Mouse (Mus musculus) liver, embryonic 13.5 days (tissue): ENCODE data around the gene Vmn1r26. TPM values are rescaled to one million over a fixed set of nuclear protein-coding genes. Genes with fewer than 3 reads are reported as not detected.
"Not testable (repeated sequence)": the region's sequence is repeated elsewhere in the genome, so short reads cannot be mapped to it uniquely, and the experiment has no call there.

Experiments used
- ATAC-seq: fragments of 200-750 bp; cut with Nextera tagmentation; 2 replicates; pipeline ENCODE4 v1.8.0; 2017; ENCODE audit warnings: low read depth, mild to moderate bottlenecking, moderate number of reproducible peaks, moderate library complexity
- DNase-seq: peaks from one replicate; pipeline ENCODE4 v3.0.0; 2022
- H3K27ac ChIP-seq: fragments of 300-500 bp; sonication (generic); 2 replicates; pipeline ENCODE4 v1.5.1; 2015; ENCODE audit warnings: moderate library complexity, mild to moderate bottlenecking, inconsistent platforms
- H3K27me3 ChIP-seq: fragments of 300-500 bp; sonication (generic); 2 replicates; pipeline ENCODE4 v1.6.1; 2015; ENCODE audit warnings: mild to moderate bottlenecking, inconsistent platforms
- H3K36me3 ChIP-seq: fragments of 300-500 bp; sonication (generic); 2 replicates; pipeline ENCODE4 v1.6.1; 2015; ENCODE audit warnings: mild to moderate bottlenecking, inconsistent platforms
- H3K4me1 ChIP-seq: fragments of 300-500 bp; sonication (generic); replicated peaks from 2 replicates; pipeline ENCODE4 v1.6.1; 2015; ENCODE audit warnings: inconsistent platforms
- H3K4me2 ChIP-seq: fragments of 300-500 bp; sonication (generic); 2 replicates; pipeline ENCODE4 v1.6.1; 2015; ENCODE audit warnings: inconsistent platforms, mild to moderate bottlenecking, moderate library complexity
- H3K4me3 ChIP-seq: fragments of 300-500 bp; sonication (generic); replicated peaks from 2 replicates; pipeline ENCODE4 v1.5.1; 2015; ENCODE audit warnings: mild to moderate bottlenecking, inconsistent platforms
- H3K9ac ChIP-seq: fragments of 300-500 bp; sonication (generic); 2 replicates; pipeline ENCODE4 v1.6.1; 2015; ENCODE audit warnings: mild to moderate bottlenecking, inconsistent platforms
- H3K9me3 ChIP-seq: fragments of 300-500 bp; sonication (generic); replicated peaks from 2 replicates; pipeline ENCODE4 v1.6.1; 2016; ENCODE audit warnings: inconsistent platforms
- WGBS: fragments of 180-500 bp; shearing (Covaris S2); methylation state at CpG from one replicate; pipeline ENCODE4 v1.1.7; 2015; ENCODE audit not compliant: insufficient replicate concordance; 5-methylcytosine and 5-hydroxymethylcytosine counted together
- polyA plus RNA-seq: library from polyadenylated mRNA; unstranded; fragments of >200 nt; fragmentation: Nextera tagmentation; extraction: Ambion mirVana; gene quantifications from 2 replicates; pipeline ENCODE4 v1.2.1, GENCODE M21; 2015

The Vmn1r26 gene
- polyA plus RNA-seq = not detected in 2 replicates

DNA sequence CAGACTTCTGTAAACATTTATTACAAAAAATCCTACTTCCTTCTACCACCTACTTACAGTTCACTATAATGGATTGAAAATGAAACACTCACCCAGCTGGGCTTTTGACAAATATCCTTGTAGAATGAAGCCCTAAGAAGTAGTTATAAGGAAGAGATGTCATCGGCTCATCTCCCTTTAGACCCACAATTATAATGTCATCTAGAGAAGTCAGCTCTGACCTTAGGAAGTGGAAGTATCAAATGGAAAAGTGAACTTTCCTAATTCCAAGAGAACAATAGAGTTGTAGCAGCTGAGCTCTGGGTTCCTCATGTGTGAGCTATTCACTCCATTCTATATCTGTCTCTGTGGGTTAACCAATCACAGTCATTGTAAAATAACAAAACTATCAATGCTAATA, at the start of gene Vmn1r26:
TSS of gene Vmn1r26 (minus strand) at position 101 of the 400 bp plus-strand sequence.
- H3K4me1 ChIP-seq = no peaks in the 10 kb centered on the region
- no peak for ATAC-seq
- no peak for DNase-seq
- no peaks in the 10 kb centered on the region for H3K9me3 ChIP-seq
- no peaks in the 10 kb centered on the region for H3K36me3 ChIP-seq
- WGBS = 68% methylated on average over 1 of the region's 1 CpGs
- H3K4me2 ChIP-seq = no peak within 1 kb of the TSS
- no peaks in the 10 kb centered on the region for H3K27me3 ChIP-seq
- no peak within 1 kb of the TSS for H3K4me3 ChIP-seq
- H3K27ac ChIP-seq = no peak within 1 kb of the TSS
- H3K9ac ChIP-seq = no peak within 1 kb of the TSS

DNA sequence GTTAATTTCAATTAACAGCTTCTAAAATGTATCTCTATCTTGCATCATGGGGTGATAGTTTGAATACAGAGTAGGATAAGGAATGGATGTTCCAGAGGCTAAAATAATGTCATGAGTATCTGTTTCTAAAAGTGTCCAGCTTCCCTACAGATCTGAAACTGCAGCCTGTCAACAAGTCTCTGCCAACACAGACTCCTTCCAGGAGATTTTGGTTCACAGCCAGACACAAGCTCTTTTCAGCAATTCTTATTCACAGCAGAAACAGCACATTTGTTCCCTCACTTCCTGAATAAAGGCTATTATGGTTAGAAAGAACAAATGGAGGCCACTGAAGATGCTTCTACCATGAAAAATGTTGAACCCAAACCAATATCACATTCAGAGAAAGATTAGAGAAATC, 29.1 kb upstream of the Vmn1r26 start:
- ATAC-seq = no peak
- Histone ChIP-seq H3K36me3 (no peaks in the 10 kb centered on the region), H3K4me1 (no peaks in the 10 kb centered on the region), H3K27me3 (no peaks in the 10 kb centered on the region), H3K9ac (no peak overlapping the region), H3K4me2 (no peak overlapping the region), H3K9me3 (no peaks in the 10 kb centered on the region), H3K4me3 (no peak overlapping the region), H3K27ac (no peak overlapping the region)
- DNase-seq = no peak

DNA sequence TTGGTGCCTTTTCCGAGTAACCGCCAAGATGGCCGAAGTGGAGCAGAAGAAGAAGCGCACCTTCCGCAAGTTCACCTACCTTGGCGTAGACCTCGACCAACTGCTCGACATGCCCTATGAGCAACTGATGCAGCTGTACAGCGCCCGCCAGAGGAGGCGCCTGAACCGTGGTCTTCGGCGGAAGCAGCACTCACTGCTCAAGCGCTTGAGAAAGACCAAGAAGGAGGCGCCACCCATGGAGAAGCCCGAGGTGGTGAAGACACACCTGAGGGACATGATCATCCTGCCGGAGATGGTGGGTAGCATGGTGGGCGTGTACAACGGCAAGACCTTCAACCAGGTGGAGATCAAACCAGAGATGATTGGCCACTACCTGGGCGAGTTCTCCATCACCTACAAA, 2.5 kb upstream of the Vmn1r26 start:
- H3K27me3 ChIP-seq, H3K9ac ChIP-seq, H3K9me3 ChIP-seq, ATAC-seq, H3K4me2 ChIP-seq, DNase-seq, H3K4me1 ChIP-seq, H3K4me3 ChIP-seq, H3K27ac ChIP-seq, H3K36me3 ChIP-seq: not testable (repeated sequence)
- WGBS = 79% methylated on average over 21 of the region's 21 CpGs

DNA sequence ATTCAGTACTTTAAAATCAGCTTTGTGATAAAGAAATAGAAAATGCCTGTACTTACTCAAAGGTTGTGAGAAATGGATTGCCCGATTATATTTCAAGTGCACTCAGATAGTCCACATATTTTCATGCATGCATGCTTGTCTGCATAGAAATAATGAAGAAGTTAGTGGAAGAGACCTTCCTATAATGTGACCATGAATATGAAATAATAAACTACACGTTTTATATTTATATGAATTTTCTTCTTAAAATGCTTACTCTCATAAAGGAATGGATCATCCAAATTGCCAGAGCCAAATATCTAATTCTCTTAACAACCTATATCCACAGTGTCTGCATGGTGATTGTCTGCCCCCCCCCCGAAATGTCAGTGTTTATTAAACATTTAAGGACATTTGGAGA, 34.2 kb downstream of the Vmn1r26 start, which contains the start of gene Vmn1r25:
TSS of gene Vmn1r25 (minus strand) at position 101 of the 400 bp plus-strand sequence.
- WGBS = 36% methylated on average over 3 of the region's 3 CpGs
- ATAC-seq = no peak

DNA sequence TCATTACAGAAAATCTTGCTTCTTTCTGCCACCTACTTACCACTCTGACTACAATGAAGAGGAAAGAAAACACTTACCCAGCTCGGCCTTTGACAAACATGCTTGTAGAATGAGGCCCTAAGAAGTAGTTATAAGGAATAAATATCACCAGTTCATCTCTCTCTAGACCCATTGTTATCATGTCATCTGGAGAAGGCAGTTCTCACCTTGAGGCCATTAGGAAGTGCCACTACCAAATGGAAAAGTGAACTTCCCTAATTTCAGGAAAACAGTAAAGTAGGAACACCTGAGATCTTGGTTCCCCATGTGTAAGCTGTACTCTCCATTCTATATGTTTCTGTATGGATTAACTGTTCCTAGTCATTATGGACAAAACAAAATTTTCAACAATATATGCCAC, 53.6 kb downstream of the Vmn1r26 start, which contains the start of gene Vmn1r24:
TSS of gene Vmn1r24 (minus strand) at position 101 of the 400 bp plus-strand sequence.
- H3K27ac ChIP-seq, H3K4me3 ChIP-seq, ATAC-seq, DNase-seq, H3K4me2 ChIP-seq, H3K9ac ChIP-seq, H3K36me3 ChIP-seq, H3K9me3 ChIP-seq, H3K27me3 ChIP-seq, H3K4me1 ChIP-seq: not testable (repeated sequence)
- 30% methylated on average over 1 of the region's 1 CpGs for WGBS

More for the DNA sequence above, 34.2 kb downstream of the Vmn1r26 start, which contains the start of gene Vmn1r25:
- Histone ChIP-seq H3K36me3 (no peaks in the 10 kb centered on the region), H3K27me3 (no peaks in the 10 kb centered on the region), H3K9ac (no peak within 1 kb of the TSS), H3K4me3 (no peak within 1 kb of the TSS), H3K27ac (no peak within 1 kb of the TSS), H3K4me1 (no peaks in the 10 kb centered on the region), H3K4me2 (no peak within 1 kb of the TSS), H3K9me3 (no peaks in the 10 kb centered on the region)
- DNase-seq = no peak

Other genes starting within 250 kb of the Vmn1r26 start
- 43.7 and 50.6 TPM in 2 replicates for gene Vopp1, start 190.0 kb downstream of the Vmn1r26 start, polyA plus RNA-seq
- gene Vmn1r21, start 164.8 kb downstream of the Vmn1r26 start, polyA plus RNA-seq = not detected in 2 replicates
- not detected in 2 replicates for gene Vmn1r22, start 107.1 kb downstream of the Vmn1r26 start, polyA plus RNA-seq
- gene Vmn1r23, start 88.3 kb downstream of the Vmn1r26 start, polyA plus RNA-seq = not detected in 2 replicates
- gene Vmn1r24, start 53.7 kb downstream of the Vmn1r26 start, polyA plus RNA-seq = not detected in 2 replicates
- gene Vmn1r25, start 34.3 kb downstream of the Vmn1r26 start, polyA plus RNA-seq = not detected in 2 replicates
- not detected in 2 replicates for gene Vmn1r27, start 203.7 kb upstream of the Vmn1r26 start, polyA plus RNA-seq
- not detected in 2 replicates for gene Vmn1r28, start 246.9 kb upstream of the Vmn1r26 start, polyA plus RNA-seq